Mouse (Mus musculus): Measurements from ENCODE around the gene Pml. TPM values are rescaled to one million over a fixed set of nuclear protein-coding genes. Genes with fewer than 3 reads are reported as not detected.
A peak's percentile ranks its signal among the peaks of the same experiment; 100 is the strongest.

The Pml gene
- polyA plus RNA-seq, 1 experiment from 2014 or later = 10.6 TPM

- H3K4me1 ChIP-seq (ENCODE audit: control insufficient read depth, insufficient read depth, low read length) = peaks cover 32% of the 10 kb centered on the region
- DNase-seq (ENCODE audit: low spot score) (peak; percentile 68), ATAC-seq (ENCODE audit: insufficient read depth, low FRiP score, low TSS enrichment) (no peak)
- H3K9ac ChIP-seq (ENCODE audit: low read length) = peak overlapping the region; percentile 35; the same call in 1 of the 2 replicates
- H3K36me3 ChIP-seq (ENCODE audit: control insufficient read depth, insufficient read depth, low read length) = no peaks in the 10 kb centered on the region
- H3K4me2 ChIP-seq (ENCODE audit: low read depth) = peak overlapping the region; percentile 44
- H3K4me3 ChIP-seq (ENCODE audit: low read depth, low read length) = peak overlapping the region; percentile 29
- H3K9me3 ChIP-seq (ENCODE audit: control insufficient read depth, low read length) = no peaks in the 10 kb centered on the region
- H3K27ac ChIP-seq (ENCODE audit: low read depth, low read length) = 0 out of 2 replicates have a peak overlapping the region, but pooled peaks have one; percentile 3
- under 1% methylated on average over 58 of the region's 58 CpGs for WGBS
- H3K27me3 ChIP-seq (ENCODE audit: control insufficient read depth, insufficient read depth, low read length) = peaks cover 85% of the 10 kb centered on the region
These were observed 51.5 kb downstream of the Pml start for GRCm38 (mm10) chr9:58197781-58198701.

GRCm38 (mm10) chr9:58196610-58197567 lies 52.7 kb downstream of the Pml start:
- peak overlapping the region; percentile 50 for H3K9ac ChIP-seq (ENCODE audit: low read length)
- peaks cover 74% of the 10 kb centered on the region for H3K27me3 ChIP-seq (ENCODE audit: control insufficient read depth, insufficient read depth, low read length)
- no peaks in the 10 kb centered on the region for H3K9me3 ChIP-seq (ENCODE audit: control insufficient read depth, low read length)
- WGBS = 1% methylated on average over 46 of the region's 46 CpGs
- peak overlapping the region; percentile 44 for H3K4me2 ChIP-seq (ENCODE audit: low read depth)
- H3K27ac ChIP-seq (ENCODE audit: low read depth, low read length) = no peak overlapping the region
- ATAC-seq (ENCODE audit: insufficient read depth, low FRiP score, low TSS enrichment) (no peak), DNase-seq (ENCODE audit: low spot score) (peak; percentile 36)
- peaks cover 26% of the 10 kb centered on the region for H3K4me1 ChIP-seq (ENCODE audit: control insufficient read depth, insufficient read depth, low read length)
- H3K4me3 ChIP-seq (ENCODE audit: low read depth, low read length) = peak overlapping the region; percentile 29
- H3K36me3 ChIP-seq (ENCODE audit: control insufficient read depth, insufficient read depth, low read length) = no peaks in the 10 kb centered on the region

GRCm38 (mm10) chr9:58196141-58196540 lies 53.4 kb downstream of the Pml start:
- 3% methylated on average over 14 of the region's 14 CpGs for WGBS
- peaks cover 20% of the 10 kb centered on the region for H3K4me1 ChIP-seq (ENCODE audit: control insufficient read depth, insufficient read depth, low read length)
- H3K4me2 ChIP-seq (ENCODE audit: low read depth) = peak overlapping the region; percentile 30
- no peak overlapping the region for H3K27ac ChIP-seq (ENCODE audit: low read depth, low read length)
- H3K4me3 ChIP-seq (ENCODE audit: low read depth, low read length) = peak overlapping the region; percentile 16
- peaks cover 66% of the 10 kb centered on the region for H3K27me3 ChIP-seq (ENCODE audit: control insufficient read depth, insufficient read depth, low read length)
- H3K9ac ChIP-seq (ENCODE audit: low read length) = peak overlapping the region; percentile 14; the same call in 1 of the 2 replicates
- no peaks in the 10 kb centered on the region for H3K36me3 ChIP-seq (ENCODE audit: control insufficient read depth, insufficient read depth, low read length)
- ATAC-seq (ENCODE audit: insufficient read depth, low FRiP score, low TSS enrichment) = no peak
- DNase-seq (ENCODE audit: low spot score) = no peak
- H3K9me3 ChIP-seq (ENCODE audit: control insufficient read depth, low read length) = no peaks in the 10 kb centered on the region

GRCm38 (mm10) chr9:58195671-58196070 lies 53.9 kb downstream of the Pml start:
- WGBS = 10% methylated on average over 1 of the region's 1 CpGs
- DNase-seq (ENCODE audit: low spot score) (no peak), ATAC-seq (ENCODE audit: insufficient read depth, low FRiP score, low TSS enrichment) (no peak)
- 0 out of 2 replicates have a peak overlapping the region, but pooled peaks have one; percentile 16 for H3K4me3 ChIP-seq (ENCODE audit: low read depth, low read length)
- no peak overlapping the region for H3K4me2 ChIP-seq (ENCODE audit: low read depth)
- H3K9me3 ChIP-seq (ENCODE audit: control insufficient read depth, low read length) = no peaks in the 10 kb centered on the region
- H3K27me3 ChIP-seq (ENCODE audit: control insufficient read depth, insufficient read depth, low read length) = peaks cover 61% of the 10 kb centered on the region
- H3K36me3 ChIP-seq (ENCODE audit: control insufficient read depth, insufficient read depth, low read length) = no peaks in the 10 kb centered on the region
- no peak overlapping the region for H3K27ac ChIP-seq (ENCODE audit: low read depth, low read length)
- 0 out of 2 replicates have a peak overlapping the region, but pooled peaks have one; percentile 14 for H3K9ac ChIP-seq (ENCODE audit: low read length)
- peaks cover 20% of the 10 kb centered on the region for H3K4me1 ChIP-seq (ENCODE audit: control insufficient read depth, insufficient read depth, low read length)

DNA sequence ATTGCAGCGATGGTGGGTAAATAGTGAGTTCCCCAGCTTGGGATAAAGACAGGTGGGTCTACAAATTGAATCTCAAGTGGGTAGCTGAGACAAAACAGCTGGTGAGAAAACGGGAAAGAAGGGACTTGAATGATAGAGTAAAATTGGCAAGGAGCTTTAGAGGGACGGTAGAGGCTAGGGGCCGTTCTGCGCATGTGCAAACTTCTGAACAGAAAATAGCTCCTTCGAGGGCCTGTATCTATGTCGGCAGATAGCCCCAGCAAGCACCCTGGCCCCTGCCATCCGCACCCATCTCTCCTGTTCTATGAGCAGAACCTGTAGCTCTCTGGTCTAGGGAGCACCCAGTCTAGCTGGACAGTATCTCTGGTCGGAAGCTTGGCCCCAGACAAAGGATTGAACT lies 55.4 kb downstream of the Pml start:
- Histone ChIP-seq H3K9ac (ENCODE audit: low read length) (no peak overlapping the region), H3K4me2 (ENCODE audit: low read depth) (no peak overlapping the region), H3K4me1 (ENCODE audit: control insufficient read depth, insufficient read depth, low read length) (peaks cover 16% of the 10 kb centered on the region), H3K36me3 (ENCODE audit: control insufficient read depth, insufficient read depth, low read length) (no peaks in the 10 kb centered on the region), H3K27ac (ENCODE audit: low read depth, low read length) (no peak overlapping the region), H3K27me3 (ENCODE audit: control insufficient read depth, insufficient read depth, low read length) (peaks cover 47% of the 10 kb centered on the region), H3K9me3 (ENCODE audit: control insufficient read depth, low read length) (no peaks in the 10 kb centered on the region), H3K4me3 (ENCODE audit: low read depth, low read length) (no peak overlapping the region)
- ATAC-seq (ENCODE audit: insufficient read depth, low FRiP score, low TSS enrichment) (no peak), DNase-seq (ENCODE audit: low spot score) (no peak)
- 63% methylated on average over 9 of the region's 9 CpGs for WGBS

DNA sequence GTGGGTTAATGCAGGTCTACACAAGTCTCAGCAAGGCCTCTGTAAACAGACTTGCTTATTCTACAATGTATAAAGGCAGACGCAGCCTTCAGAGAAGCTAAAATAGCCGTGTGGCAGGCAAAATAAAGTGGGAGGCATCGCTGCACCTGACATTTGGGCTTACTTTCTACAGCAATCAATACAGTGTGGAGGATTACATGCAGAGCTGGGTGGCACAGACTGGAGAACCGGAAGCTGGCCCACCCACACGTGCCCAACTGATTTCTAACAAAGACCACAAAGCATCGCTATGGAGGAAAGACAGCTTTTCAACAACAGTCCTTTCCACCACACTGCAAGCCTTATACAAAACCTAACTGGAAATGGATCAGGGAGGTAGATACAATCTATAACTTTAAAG lies 65.1 kb downstream of the Pml start:
- DNase-seq (ENCODE audit: low spot score) = no peak
- ATAC-seq (ENCODE audit: insufficient read depth, low FRiP score, low TSS enrichment) = no peak
- Histone ChIP-seq H3K4me3 (ENCODE audit: low read depth, low read length) (no peak overlapping the region), H3K36me3 (ENCODE audit: control insufficient read depth, insufficient read depth, low read length) (no peaks in the 10 kb centered on the region), H3K27me3 (ENCODE audit: control insufficient read depth, insufficient read depth, low read length) (no peaks in the 10 kb centered on the region), H3K4me1 (ENCODE audit: control insufficient read depth, insufficient read depth, low read length) (no peaks in the 10 kb centered on the region), H3K9me3 (ENCODE audit: control insufficient read depth, low read length) (no peaks in the 10 kb centered on the region), H3K9ac (ENCODE audit: low read length) (no peak overlapping the region), H3K27ac (ENCODE audit: low read depth, low read length) (no peak overlapping the region), H3K4me2 (ENCODE audit: low read depth) (no peak overlapping the region)
- WGBS = 82% methylated on average over 6 of the region's 6 CpGs

DNA sequence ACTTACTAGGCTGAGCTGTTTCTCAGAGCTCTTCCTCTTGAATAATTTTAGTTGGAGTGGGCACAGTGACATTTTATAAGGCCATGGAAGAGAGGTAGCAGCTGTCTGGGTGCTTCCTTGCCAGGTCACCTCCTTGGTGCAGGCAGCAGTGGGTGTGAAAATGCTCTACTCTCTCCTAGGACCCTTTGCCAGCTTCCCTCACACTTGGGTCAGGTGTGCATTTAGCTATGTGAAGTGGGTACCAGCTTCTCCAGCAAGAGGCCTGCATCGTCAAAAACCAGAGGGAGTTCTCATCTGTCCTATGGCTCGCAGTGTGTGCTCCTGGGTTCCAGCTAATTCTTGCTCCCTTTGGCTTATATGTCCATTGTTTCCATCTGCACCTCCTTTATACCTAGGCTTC lies 70.2 kb downstream of the Pml start:
- Histone ChIP-seq H3K9ac (ENCODE audit: low read length) (no peak overlapping the region), H3K4me2 (ENCODE audit: low read depth) (no peak overlapping the region), H3K27ac (ENCODE audit: low read depth, low read length) (no peak overlapping the region), H3K4me1 (ENCODE audit: control insufficient read depth, insufficient read depth, low read length) (peaks cover 7% of the 10 kb centered on the region), H3K27me3 (ENCODE audit: control insufficient read depth, insufficient read depth, low read length) (no peaks in the 10 kb centered on the region), H3K36me3 (ENCODE audit: control insufficient read depth, insufficient read depth, low read length) (no peaks in the 10 kb centered on the region), H3K4me3 (ENCODE audit: low read depth, low read length) (no peak overlapping the region), H3K9me3 (ENCODE audit: control insufficient read depth, low read length) (no peaks in the 10 kb centered on the region)
- ATAC-seq (ENCODE audit: insufficient read depth, low FRiP score, low TSS enrichment) = no peak
- WGBS = 98% methylated on average over 2 of the region's 2 CpGs
- no peak for DNase-seq (ENCODE audit: low spot score)

DNA sequence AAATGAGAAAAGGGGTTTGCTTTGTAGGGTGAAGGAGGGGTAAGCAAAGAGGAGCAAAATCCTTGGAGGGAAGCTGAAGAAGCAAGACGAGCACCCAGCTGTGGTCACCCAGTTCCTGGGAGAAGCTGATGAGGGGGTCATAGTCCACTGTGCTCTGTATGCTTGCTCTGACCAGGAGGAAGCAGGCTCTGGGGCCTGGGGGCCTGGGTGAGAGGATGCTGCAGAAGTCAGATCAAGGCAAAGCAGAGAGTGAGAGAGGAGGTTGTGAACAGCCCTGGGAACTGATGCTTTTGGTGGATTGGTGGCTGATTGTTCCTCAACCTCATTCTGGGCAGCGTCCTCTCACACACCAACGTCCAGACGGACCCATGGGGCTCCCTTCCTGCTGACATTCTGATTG lies 72.4 kb downstream of the Pml start:
- ATAC-seq (ENCODE audit: insufficient read depth, low FRiP score, low TSS enrichment) = no peak
- no peak for DNase-seq (ENCODE audit: low spot score)
- Histone ChIP-seq H3K27ac (ENCODE audit: low read depth, low read length) (no peak overlapping the region), H3K4me1 (ENCODE audit: control insufficient read depth, insufficient read depth, low read length) (peaks cover 7% of the 10 kb centered on the region), H3K4me2 (ENCODE audit: low read depth) (no peak overlapping the region), H3K27me3 (ENCODE audit: control insufficient read depth, insufficient read depth, low read length) (no peaks in the 10 kb centered on the region), H3K36me3 (ENCODE audit: control insufficient read depth, insufficient read depth, low read length) (no peaks in the 10 kb centered on the region), H3K9me3 (ENCODE audit: control insufficient read depth, low read length) (no peaks in the 10 kb centered on the region), H3K4me3 (ENCODE audit: low read depth, low read length) (no peak overlapping the region), H3K9ac (ENCODE audit: low read length) (no peak overlapping the region)
- 67% methylated on average over 4 of the region's 4 CpGs for WGBS

Data from neural tube, embryonic 11.5 days (tissue).